Mouse (Mus musculus) limb, embryonic 15.5 days (tissue): ENCODE measurements around the gene Fubp1. TPM values are rescaled to one million over a fixed set of nuclear protein-coding genes. Genes with fewer than 3 reads are reported as not detected.

Source experiments
- ATAC-seq: fragments of 200-750 bp; cut with Nextera tagmentation; 2 replicates; pipeline ENCODE4 v1.8.0; 2017; ENCODE audit warnings: low read depth, moderate TSS enrichment; ENCODE audit not compliant: insufficient number of reproducible peaks, low FRiP score, low TSS enrichment
- H3K27ac ChIP-seq: fragments of 300-500 bp; sonication (generic); 2 replicates; pipeline ENCODE4 v1.5.1; 2015; ENCODE audit warnings: moderate library complexity, mild to moderate bottlenecking, inconsistent platforms
- H3K27me3 ChIP-seq: fragments of 300-500 bp; sonication (generic); 2 replicates; pipeline ENCODE4 v1.6.1; 2015; ENCODE audit warnings: inconsistent platforms
- H3K36me3 ChIP-seq: fragments of 300-500 bp; sonication (generic); 2 replicates; pipeline ENCODE4 v1.6.1; 2015; ENCODE audit warnings: inconsistent platforms
- H3K4me1 ChIP-seq: fragments of 300-500 bp; sonication (generic); 2 replicates; pipeline ENCODE4 v1.6.1; 2015; ENCODE audit warnings: inconsistent platforms
- H3K4me2 ChIP-seq: fragments of 300-500 bp; sonication (generic); 2 replicates; pipeline ENCODE4 v1.6.1; 2015; ENCODE audit warnings: mild to moderate bottlenecking, inconsistent platforms
- H3K4me3 ChIP-seq: fragments of 300-500 bp; sonication (generic); 2 replicates; pipeline ENCODE4 v1.5.1; 2015; ENCODE audit warnings: mild to moderate bottlenecking, inconsistent platforms
- H3K9ac ChIP-seq: fragments of 300-500 bp; sonication (generic); 2 replicates; pipeline ENCODE4 v1.6.1; 2015; ENCODE audit warnings: inconsistent platforms
- H3K9me3 ChIP-seq: fragments of 300-500 bp; sonication (generic); 2 replicates; pipeline ENCODE4 v1.6.1; 2016; ENCODE audit warnings: inconsistent platforms
- WGBS: fragments of 180-500 bp; shearing (Covaris S2); methylation state at CpG from one replicate; pipeline ENCODE4 v1.1.7; 2015; 5-methylcytosine and 5-hydroxymethylcytosine counted together
- polyA plus RNA-seq: library from polyadenylated mRNA; unstranded; fragments of >200 nt; fragmentation: Nextera tagmentation; extraction: Ambion mirVana; gene quantifications from 2 replicates; pipeline ENCODE4 v1.2.1, GENCODE M21; 2015

Gene Fubp1
- 192 and 209 TPM in 2 replicates for polyA plus RNA-seq

DNA sequence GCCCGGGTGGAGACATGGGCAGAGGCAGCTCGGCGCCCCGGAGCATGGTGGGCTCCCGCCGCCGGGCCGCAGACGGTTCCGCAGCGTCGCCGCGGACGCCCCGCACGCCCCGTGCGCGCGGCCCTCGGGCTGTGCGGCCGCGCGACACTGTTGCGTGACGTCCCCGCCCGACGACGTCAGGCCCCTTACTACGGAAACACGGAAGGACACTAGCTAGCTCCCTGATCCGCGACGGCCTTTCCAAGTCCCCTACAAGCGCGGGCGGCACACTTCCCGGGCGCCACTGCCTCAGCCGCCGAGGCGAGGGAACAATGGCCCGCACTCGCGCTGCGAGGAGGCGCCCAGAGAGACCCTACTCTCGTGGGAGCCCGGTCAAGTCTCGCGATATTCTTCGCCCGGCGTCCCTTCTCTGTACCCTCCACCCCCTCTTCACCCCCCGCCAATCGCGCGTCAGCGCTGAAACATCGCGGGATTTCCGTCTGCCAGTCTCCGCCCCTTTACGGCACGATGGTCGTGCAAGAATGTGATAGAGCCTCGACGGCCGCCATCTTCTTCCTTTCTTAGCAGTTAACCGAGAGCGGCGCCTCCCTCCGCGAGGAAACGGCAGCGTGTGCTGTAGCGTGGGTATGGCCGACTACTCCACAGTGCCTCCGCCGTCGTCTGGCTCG is at the start of gene Fubp1, which contains the start of gene Dnajb4:
Gene Fubp1, plus strand, starts transcription at position 456 of the 668 bp plus-strand sequence.
Gene Dnajb4, minus strand, starts transcription at position 336 of the 668 bp plus-strand sequence.
- H3K27ac ChIP-seq: peak within 1 kb of the TSS; percentile 99
- no peaks in the 10 kb centered on the region for H3K27me3 ChIP-seq
- peak within 1 kb of the TSS; percentile 74 for H3K4me2 ChIP-seq
- H3K9me3 ChIP-seq: no peaks in the 10 kb centered on the region
- ATAC-seq: peak; percentile 95
- peak within 1 kb of the TSS; percentile 99 for H3K9ac ChIP-seq
- H3K4me1 ChIP-seq: peaks cover 21% of the 10 kb centered on the region
- H3K36me3 ChIP-seq: 0 out of 2 replicates have a peak, but pooled peaks cover 8% of the 10 kb centered on the region
- 1% methylated on average over 85 of the region's 85 CpGs for WGBS
- peak within 1 kb of the TSS; percentile 94 for H3K4me3 ChIP-seq

- WGBS: 51% methylated on average over 4 of the region's 4 CpGs
- no peak overlapping the region for H3K4me3 ChIP-seq
- no peak overlapping the region for H3K9ac ChIP-seq
- no peaks in the 10 kb centered on the region for H3K9me3 ChIP-seq
- H3K4me2 ChIP-seq: no peak overlapping the region
- H3K27me3 ChIP-seq: peaks cover 4% of the 10 kb centered on the region
- no peaks in the 10 kb centered on the region for H3K36me3 ChIP-seq
- ATAC-seq: no peak
- peaks cover 6% of the 10 kb centered on the region for H3K4me1 ChIP-seq
- H3K27ac ChIP-seq: no peak overlapping the region
Measured at GRCm38 (mm10) chr3:152160607-152161006, 49.6 kb upstream of the Fubp1 start.

DNA sequence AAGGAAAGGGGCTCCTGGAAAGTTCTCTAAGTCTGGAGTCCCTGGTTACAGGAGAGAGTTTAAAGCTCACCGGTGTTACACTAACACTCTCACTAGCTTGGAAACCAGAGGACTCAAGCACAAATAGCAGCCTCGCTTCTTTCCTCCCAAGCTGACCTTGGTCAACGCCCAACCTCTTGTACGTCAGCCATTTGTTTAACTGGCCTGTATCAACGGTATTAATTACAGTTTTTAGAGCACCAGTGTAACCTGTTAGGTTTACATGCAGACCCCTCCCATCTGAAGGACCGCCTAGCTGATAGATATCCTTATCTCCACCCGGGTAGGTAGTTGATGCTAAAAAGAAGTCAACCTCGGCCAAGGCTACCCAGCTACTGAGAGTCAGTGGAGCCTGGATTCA is 46.9 kb upstream of the Fubp1 start:
- Histone ChIP-seq H3K27ac (no peak overlapping the region), H3K9ac (no peak overlapping the region), H3K36me3 (no peaks in the 10 kb centered on the region), H3K9me3 (no peaks in the 10 kb centered on the region), H3K4me2 (no peak overlapping the region), H3K4me1 (peaks cover 21% of the 10 kb centered on the region), H3K27me3 (peaks cover 17% of the 10 kb centered on the region), H3K4me3 (no peak overlapping the region)
- no peak for ATAC-seq
- 85% methylated on average over 8 of the region's 8 CpGs for WGBS

GRCm38 (mm10) chr3:152165014-152165350 is 45.2 kb upstream of the Fubp1 start:
- no peaks in the 10 kb centered on the region for H3K36me3 ChIP-seq
- peak overlapping the region; percentile 50; the same call in 1 of the 2 replicates for H3K4me3 ChIP-seq
- ATAC-seq: no peak
- no peak overlapping the region for H3K27ac ChIP-seq
- no peak overlapping the region for H3K9ac ChIP-seq
- WGBS: 37% methylated on average over 9 of the region's 9 CpGs
- no peaks in the 10 kb centered on the region for H3K9me3 ChIP-seq
- H3K4me2 ChIP-seq: peak overlapping the region; percentile 99
- peaks cover 17% of the 10 kb centered on the region for H3K27me3 ChIP-seq
- peaks cover 21% of the 10 kb centered on the region for H3K4me1 ChIP-seq

- WGBS: 1% methylated on average over 53 of the region's 53 CpGs
- Histone ChIP-seq H3K27ac (no peak overlapping the region), H3K27me3 (peaks cover 17% of the 10 kb centered on the region), H3K36me3 (no peaks in the 10 kb centered on the region), H3K9ac (0 out of 2 replicates have a peak overlapping the region, but pooled peaks have one; percentile 18), H3K4me2 (peak overlapping the region; percentile 99), H3K4me1 (peaks cover 21% of the 10 kb centered on the region), H3K9me3 (no peaks in the 10 kb centered on the region), H3K4me3 (peak overlapping the region; percentile 50)
- no peak for ATAC-seq
Measured at GRCm38 (mm10) chr3:152165351-152166098, 44.7 kb upstream of the Fubp1 start.

GRCm38 (mm10) chr3:152166099-152166423 is 44.2 kb upstream of the Fubp1 start, which contains the start of gene Gipc2:
Gene Gipc2 (minus strand): TSS chr3:152166230.
- peaks cover 17% of the 10 kb centered on the region for H3K27me3 ChIP-seq
- no peaks in the 10 kb centered on the region for H3K36me3 ChIP-seq
- peak within 1 kb of the TSS; percentile 99 for H3K4me2 ChIP-seq
- H3K9me3 ChIP-seq: no peaks in the 10 kb centered on the region
- no peak within 1 kb of the TSS for H3K27ac ChIP-seq
- H3K4me1 ChIP-seq: peaks cover 21% of the 10 kb centered on the region
- H3K9ac ChIP-seq: 0 out of 2 replicates have a peak within 1 kb of the TSS, but pooled peaks have one; percentile 18
- peak within 1 kb of the TSS; percentile 50 for H3K4me3 ChIP-seq
- 13% methylated on average over 10 of the region's 10 CpGs for WGBS
- no peak for ATAC-seq

DNA sequence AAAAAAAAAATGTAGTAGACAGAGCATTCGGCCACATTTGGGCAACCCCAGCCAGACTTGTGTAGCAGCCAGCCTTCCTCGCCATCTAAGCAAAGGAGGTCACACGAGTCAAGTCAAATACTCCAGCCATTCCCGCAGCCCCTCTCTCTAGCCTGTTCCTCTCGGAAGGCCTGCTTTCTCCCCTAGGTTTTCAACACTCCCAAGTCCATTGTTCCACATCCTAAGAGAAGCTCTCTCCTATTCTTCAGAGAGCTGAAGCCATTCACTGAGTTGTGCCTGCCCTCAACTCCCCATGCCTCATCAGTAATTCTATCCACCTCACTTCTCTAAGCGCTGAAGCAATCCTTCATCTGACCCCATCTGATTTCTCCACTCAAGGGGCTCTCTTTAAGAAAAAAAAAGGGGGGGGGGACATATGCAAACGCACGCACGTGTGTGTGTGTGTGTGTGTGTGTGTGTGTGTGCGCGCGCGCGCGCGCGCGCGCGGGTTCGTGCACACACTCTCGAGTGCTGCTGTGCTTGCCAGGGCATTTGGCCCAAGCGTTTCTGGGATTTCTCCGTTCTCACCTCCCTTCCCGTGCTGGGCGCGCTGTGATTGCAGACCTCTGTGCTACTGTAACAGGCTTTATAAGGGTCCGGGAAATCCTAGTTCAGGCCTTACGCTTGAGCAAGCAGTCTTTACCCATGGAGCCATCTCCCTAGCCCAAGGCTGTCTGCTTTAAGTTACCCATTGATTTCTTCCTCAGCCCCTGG is 43.3 kb upstream of the Fubp1 start:
- Histone ChIP-seq H3K27ac (no peak overlapping the region), H3K9ac (no peak overlapping the region), H3K4me2 (peak overlapping the region; percentile 54), H3K4me1 (peaks cover 21% of the 10 kb centered on the region), H3K27me3 (peaks cover 17% of the 10 kb centered on the region), H3K9me3 (no peaks in the 10 kb centered on the region), H3K4me3 (peak overlapping the region; percentile 27), H3K36me3 (no peaks in the 10 kb centered on the region)
- WGBS: 13% methylated on average over 29 of the region's 29 CpGs
- no peak for ATAC-seq

- Histone ChIP-seq H3K27me3 (peaks cover 17% of the 10 kb centered on the region), H3K36me3 (no peaks in the 10 kb centered on the region), H3K4me1 (peaks cover 21% of the 10 kb centered on the region), H3K4me2 (no peak overlapping the region), H3K9me3 (no peaks in the 10 kb centered on the region), H3K9ac (no peak overlapping the region), H3K27ac (no peak overlapping the region), H3K4me3 (no peak overlapping the region)
- WGBS: 89% methylated on average over 10 of the region's 10 CpGs
- ATAC-seq: no peak
Measured at GRCm38 (mm10) chr3:152168007-152168406, 42.2 kb upstream of the Fubp1 start.

DNA sequence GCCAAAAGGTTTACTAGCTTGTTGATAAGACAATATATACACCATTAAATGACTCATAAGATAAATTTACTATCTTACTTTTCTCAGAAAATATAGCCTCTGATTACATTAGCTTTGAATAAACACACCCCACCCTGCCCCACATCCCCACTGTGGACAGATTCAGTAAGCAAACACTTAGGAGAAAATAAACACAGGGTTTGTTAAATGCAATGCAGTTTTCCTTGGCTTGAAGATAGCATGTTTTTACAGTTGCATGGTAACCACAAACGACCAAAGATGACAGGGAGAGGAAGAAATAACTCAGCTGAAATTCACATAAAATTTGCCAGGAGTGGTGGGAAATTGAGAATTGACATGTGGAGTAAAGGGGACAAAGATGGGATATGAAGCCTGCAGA is 39.8 kb upstream of the Fubp1 start:
- Histone ChIP-seq H3K4me1 (peaks cover 17% of the 10 kb centered on the region), H3K9me3 (no peaks in the 10 kb centered on the region), H3K4me3 (no peak overlapping the region), H3K36me3 (no peaks in the 10 kb centered on the region), H3K4me2 (no peak overlapping the region), H3K27ac (no peak overlapping the region), H3K27me3 (peaks cover 16% of the 10 kb centered on the region), H3K9ac (no peak overlapping the region)
- WGBS: 26% methylated on average over 1 of the region's 1 CpGs
- ATAC-seq: no peak

DNA sequence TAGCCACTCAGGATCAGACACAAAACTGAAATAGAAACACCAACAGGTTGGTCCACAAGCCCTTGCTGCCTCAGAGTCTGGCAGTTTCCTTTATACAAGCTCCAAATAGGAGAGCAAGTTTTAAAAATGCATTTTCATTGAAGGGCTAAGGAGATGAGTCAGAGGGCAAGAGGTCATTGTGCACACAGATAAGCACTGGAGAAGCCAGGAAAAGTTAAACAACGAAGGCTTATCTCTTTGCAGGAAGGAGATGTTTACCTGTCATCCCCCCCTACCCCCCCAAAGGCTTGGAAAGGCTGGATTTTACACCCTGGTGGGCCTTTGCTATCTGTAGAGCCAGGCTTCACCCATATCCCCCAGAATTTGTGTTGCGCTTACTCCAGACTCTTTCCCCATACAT is 39.0 kb upstream of the Fubp1 start:
- Histone ChIP-seq H3K36me3 (no peaks in the 10 kb centered on the region), H3K27ac (no peak overlapping the region), H3K9me3 (no peaks in the 10 kb centered on the region), H3K4me3 (no peak overlapping the region), H3K4me2 (no peak overlapping the region), H3K27me3 (peaks cover 7% of the 10 kb centered on the region; the same call in 1 of the 2 replicates), H3K9ac (no peak overlapping the region), H3K4me1 (peaks cover 9% of the 10 kb centered on the region; the same call in 1 of the 2 replicates)
- WGBS: 73% methylated on average over 2 of the region's 2 CpGs
- no peak for ATAC-seq

DNA sequence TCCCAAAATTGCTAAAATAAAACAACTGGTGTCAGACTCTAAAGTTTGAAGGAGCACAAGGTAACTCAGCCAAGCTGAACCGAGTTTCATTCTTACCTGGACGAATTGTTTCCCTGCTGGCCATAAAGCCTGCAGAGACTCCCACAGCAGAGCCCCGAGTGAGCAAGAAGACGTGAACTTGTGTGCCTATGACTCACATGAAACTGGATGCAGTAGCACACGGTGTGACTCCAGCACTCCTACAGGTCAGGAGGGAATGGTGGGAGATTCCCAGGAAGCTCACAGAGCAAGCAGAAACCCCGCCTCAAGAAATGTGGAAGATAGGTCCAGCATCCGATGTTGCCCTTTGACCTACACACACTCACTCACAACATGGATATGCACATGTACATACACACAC is 38.4 kb upstream of the Fubp1 start:
- Histone ChIP-seq H3K27ac (no peak overlapping the region), H3K4me3 (no peak overlapping the region), H3K4me1 (peaks cover 5% of the 10 kb centered on the region; the same call in 1 of the 2 replicates), H3K9me3 (no peaks in the 10 kb centered on the region), H3K4me2 (no peak overlapping the region), H3K27me3 (peaks cover 7% of the 10 kb centered on the region; the same call in 1 of the 2 replicates), H3K36me3 (no peaks in the 10 kb centered on the region), H3K9ac (no peak overlapping the region)
- ATAC-seq: no peak
- 60% methylated on average over 7 of the region's 7 CpGs for WGBS
